Mouse (Mus musculus): ENCODE data around the gene Lmcd1.

Lmcd1 gene

GRCm38 (mm10) chr6:112287671-112288070, 14.1 kb downstream of the Lmcd1 start:
- peak; percentile 69 for DNase-seq (ENCODE audit: low read depth, low spot score)

DNA sequence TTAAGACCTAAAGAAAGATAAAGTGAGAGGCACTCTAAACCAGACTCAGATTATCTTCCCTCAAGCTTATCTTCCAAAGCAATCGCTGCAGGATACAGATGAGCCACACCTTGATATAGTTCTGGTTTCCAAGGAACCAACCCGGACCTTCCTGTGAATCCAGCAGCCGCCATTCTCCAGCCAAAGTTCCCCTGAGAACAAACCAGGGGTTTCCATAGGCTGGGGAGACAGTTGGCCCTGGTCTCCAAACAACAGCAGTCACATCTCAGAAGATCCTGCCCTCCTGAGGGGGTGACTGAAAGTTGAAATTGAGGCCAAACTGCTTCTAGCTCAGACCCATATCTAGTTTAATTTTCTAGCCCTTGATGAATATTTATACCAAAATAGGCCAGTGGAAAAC, 14.7 kb downstream of the Lmcd1 start:
- no peak for DNase-seq (ENCODE audit: low read depth, low spot score)

DNA sequence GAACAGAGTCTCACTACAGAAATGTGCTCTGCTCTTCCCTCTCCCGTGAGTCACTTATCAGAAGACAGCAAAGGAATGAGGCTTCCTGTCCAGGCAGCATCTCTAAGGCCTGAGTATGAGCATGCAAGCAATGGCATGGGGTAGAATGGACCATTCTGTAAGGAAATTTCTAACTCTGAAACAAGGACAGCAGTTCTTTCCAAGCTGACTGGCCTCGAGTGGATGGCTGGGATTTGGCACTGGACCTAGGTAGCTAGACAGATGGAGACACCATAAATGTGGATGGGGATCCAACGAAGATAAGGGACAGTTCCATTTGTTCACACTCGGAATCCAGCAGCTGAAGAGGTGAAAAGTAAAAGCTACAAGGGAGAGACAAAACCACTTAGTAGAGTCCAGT, 17.6 kb downstream of the Lmcd1 start:
- DNase-seq (ENCODE audit: low read depth, low spot score): no peak

- DNase-seq (ENCODE audit: low read depth, low spot score): no peak
Measured at GRCm38 (mm10) chr6:112293320-112293719, 19.8 kb downstream of the Lmcd1 start.

GRCm38 (mm10) chr6:112295269-112295668, 21.7 kb downstream of the Lmcd1 start:
- DNase-seq (ENCODE audit: low read depth, low spot score): no peak

- DNase-seq (ENCODE audit: low read depth, low spot score): no peak
Measured at GRCm38 (mm10) chr6:112300146-112300545, 26.6 kb downstream of the Lmcd1 start.

GRCm38 (mm10) chr6:112300633-112301032, 27.1 kb downstream of the Lmcd1 start:
- DNase-seq (ENCODE audit: low read depth, low spot score): peak; percentile 64

- DNase-seq (ENCODE audit: low read depth, low spot score): peak; percentile 80
Measured at GRCm38 (mm10) chr6:112302248-112302647, 28.7 kb downstream of the Lmcd1 start.

DNA sequence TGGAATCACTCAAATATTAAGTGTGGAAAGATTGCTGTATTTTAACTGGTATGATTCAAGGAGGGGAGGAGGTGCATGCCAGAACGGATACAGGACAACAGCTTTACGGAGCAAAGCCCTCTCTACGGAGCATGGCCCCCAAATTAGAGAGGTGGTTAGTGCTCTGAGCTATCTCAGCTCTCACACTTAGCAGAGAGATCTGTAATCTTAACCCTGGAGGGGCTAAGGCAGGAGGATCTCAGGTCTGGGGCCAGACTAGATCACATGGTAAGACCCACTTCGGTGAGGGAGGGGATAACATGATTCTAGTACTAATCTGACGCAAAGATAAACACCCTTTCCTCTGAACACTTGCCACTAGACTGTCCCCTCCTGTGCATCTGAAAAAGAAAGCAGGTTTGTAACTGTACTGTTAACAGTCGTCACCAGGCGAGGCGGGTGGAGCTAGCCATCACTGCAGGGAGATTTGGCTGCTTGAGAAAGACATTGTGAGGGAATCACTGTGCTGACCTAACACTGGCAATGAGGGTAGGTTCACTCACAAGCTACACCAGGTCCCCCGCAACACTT, 29.3 kb downstream of the Lmcd1 start:
- DNase-seq (ENCODE audit: low read depth, low spot score): no peak

DNA sequence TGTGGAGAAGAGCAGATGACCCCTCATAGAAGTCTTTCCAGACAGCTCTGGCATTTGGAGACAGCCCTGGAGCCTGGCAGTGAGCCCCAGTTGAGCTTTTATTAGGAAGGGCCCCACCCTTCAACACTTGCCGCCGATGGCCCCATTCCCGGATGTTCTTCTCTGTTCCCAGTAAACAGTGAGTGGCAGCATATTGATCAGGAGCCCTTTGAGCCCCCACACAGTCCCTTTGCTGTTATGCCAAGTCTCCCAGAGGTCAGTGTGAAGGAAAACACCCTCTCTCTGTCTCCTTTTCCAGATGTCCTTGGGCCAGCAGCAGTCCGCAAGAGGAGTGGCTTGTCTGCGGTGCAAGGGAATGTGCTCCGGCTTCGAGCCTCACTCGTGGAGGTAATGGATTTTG, 31.2 kb downstream of the Lmcd1 start:
- DNase-seq (ENCODE audit: low read depth, low spot score): no peak

- DNase-seq (ENCODE audit: low read depth, low spot score): no peak
Measured at GRCm38 (mm10) chr6:112309330-112309938, 35.9 kb downstream of the Lmcd1 start.

DNA sequence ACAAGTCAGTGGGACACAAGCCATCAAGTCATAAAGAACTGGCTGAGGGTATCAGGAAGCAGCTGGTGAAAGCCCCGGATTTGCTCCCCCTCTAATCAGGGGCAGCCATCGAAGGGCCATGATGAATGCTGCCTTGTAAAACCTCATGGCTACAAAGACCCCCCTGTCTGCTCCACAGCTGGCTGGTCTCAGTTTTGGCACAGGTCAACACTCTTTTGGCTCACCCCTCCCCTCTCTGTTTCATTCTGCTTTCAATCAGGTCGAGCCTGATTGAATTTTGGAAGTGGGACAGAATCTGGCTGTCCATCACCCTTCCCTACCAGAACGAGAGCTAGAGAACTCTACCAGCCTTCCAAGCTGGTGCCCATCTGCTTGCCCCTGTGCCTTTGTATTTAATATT, 37.8 kb downstream of the Lmcd1 start:
- no peak for DNase-seq (ENCODE audit: low read depth, low spot score)

DNA sequence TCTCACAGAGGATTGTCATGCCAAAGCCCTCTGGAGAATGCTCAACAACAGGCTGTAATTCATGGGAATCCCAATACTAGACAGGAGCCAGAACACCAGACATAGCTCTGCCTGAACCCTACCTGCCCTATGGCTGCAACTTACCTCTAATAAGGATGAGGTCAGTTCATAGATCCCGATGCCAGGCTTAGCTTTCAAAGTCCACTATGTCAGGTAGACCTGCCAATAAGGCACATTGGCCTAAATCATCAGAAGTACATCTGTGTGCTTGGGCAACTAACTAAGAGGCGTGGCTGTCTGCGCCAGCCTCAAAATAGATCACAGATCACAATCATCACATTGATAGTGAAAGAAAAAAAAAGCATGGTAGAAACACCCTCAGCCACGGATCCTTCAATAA, 45.9 kb downstream of the Lmcd1 start:
- no peak for DNase-seq (ENCODE audit: low read depth, low spot score)

DNA sequence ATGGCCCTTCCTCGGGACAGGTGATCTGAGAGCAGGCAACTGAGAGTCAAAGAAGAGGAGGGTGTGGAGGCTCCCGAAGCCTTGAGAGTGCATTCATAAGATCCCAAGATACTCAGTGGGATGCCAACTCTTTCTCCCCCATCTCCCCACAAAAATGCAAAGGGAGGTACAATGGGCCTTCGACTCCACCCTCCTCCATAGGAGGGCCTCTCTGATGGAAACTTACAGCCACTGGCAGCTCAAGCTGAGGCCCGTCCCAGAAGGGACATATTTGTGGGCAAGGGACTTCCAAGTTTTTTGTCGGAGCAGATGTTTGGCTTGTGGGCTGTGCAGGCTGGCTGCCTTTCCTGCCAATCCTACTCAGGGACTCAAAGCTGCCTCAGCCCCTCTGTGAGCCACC, 47.1 kb downstream of the Lmcd1 start:
- DNase-seq (ENCODE audit: low read depth, low spot score): peak; percentile 77

GRCm38 (mm10) chr6:112322916-112323315, 49.4 kb downstream of the Lmcd1 start:
- DNase-seq (ENCODE audit: low read depth, low spot score): no peak

DNA sequence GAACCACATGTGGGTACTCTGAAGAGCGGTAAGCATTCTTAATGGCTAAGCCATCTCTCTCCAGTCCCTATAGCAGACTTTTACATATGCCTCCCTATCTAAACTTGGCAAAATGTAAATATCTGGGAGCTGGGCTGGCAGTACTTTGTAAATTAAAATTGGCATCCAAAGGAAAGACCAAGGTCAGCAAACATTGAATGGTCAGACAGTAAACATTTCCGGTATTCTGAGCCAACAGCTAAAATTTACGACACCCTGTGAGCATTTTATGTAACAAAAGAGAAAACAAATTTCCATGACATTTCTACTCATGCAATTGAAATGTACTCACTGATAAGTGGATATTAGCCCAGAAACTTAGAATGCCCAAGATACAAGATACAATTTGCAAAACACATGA, 51.7 kb downstream of the Lmcd1 start:
- DNase-seq (ENCODE audit: low read depth, low spot score): no peak

DNA sequence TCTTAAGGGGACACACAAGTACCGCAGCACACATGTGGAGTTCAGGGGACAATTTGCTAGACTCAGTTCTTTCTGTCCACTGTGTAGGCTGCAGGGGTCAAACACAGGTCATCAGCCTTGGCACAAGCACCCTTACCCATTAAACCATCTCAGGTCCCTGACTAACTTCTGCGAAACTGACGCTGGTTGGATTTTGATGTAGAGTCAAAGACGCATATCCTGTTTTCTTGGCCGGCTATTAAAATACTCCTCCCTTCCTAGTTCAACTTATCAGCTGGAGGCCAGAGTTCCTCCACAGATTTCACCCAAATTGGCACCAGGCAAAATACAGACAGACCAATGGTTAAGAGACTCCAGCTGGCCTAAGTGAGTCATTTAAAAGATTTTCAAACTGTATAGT, 54.2 kb downstream of the Lmcd1 start:
- no peak for DNase-seq (ENCODE audit: low read depth, low spot score)

DNA sequence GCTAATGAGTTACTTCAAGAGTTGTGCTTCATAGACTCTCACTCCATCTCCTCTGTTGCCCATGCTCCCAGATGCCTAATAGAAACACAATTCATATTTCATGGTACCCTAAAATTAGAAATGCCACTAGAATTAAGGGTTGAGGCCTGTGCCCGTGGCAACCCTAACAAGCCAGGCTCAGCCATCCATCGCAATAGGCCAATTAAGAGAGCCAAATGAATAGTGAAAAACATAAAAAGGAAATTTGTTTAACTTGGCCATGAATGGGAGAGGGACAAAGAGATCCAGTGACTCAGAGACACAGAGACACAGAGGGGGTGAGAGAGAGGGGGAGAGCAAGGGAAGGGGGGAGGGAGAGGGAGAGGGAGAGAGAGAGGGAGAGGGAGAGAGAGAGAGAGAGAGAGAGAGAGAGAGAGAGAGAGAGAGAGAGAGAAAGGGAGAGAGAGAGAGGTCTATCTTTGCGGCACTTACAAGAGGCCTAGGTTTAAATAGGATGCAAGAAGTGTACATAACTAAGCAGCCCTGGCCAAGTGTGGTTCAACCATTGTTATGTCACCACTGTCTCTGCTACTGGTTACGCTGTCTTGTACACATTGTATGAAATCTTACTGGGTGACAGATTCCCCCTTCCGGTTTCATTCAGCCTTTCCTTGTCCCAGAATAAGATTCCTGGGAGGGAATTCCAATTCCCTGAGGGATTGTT, 57.1 kb downstream of the Lmcd1 start:
- peak; percentile 5 for DNase-seq (ENCODE audit: low read depth, low spot score)

- DNase-seq (ENCODE audit: low read depth, low spot score): no peak
Measured at GRCm38 (mm10) chr6:112331223-112331598, 57.7 kb downstream of the Lmcd1 start.

- no peak for DNase-seq (ENCODE audit: low read depth, low spot score)
Measured at GRCm38 (mm10) chr6:112333930-112334329, 60.4 kb downstream of the Lmcd1 start.

DNA sequence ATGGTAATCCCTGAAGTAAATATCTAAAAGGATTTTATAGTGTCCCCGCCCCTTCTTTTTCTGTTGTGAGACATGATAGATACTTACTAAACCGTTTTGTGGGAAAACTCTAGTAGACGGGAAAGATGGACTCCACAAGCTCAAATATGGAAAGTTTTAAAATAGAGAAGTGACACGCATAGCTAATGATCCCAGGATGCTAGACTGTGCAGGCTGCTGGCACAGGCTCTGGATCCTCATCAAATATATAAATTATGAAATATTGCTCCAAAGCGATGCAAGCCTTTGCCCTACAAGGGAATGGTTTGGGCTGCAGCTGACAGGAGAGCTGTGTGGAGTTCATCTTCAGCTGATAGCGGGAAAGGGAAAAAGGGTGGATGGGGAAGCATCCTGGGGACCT, 64.1 kb downstream of the Lmcd1 start:
- no peak for DNase-seq (ENCODE audit: low read depth, low spot score)

DNA sequence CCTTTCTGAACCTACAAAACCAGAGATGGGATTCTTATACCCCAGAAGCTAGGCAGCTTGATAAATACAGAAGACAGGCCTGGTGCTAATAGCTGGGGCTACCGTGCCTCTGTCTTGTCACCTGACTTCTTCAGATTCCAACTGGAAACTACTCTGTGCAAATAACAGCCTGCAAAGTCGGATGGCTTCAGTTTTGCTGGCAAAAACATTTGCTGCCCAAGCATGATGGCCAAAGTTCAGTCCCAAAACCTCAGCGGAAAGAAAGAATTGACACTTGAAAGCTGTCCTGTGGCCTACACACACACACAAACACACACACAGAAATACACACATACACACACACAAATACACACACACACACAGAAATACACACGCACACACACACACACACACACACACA, 65.5 kb downstream of the Lmcd1 start:
- no peak for DNase-seq (ENCODE audit: low read depth, low spot score)

DNA sequence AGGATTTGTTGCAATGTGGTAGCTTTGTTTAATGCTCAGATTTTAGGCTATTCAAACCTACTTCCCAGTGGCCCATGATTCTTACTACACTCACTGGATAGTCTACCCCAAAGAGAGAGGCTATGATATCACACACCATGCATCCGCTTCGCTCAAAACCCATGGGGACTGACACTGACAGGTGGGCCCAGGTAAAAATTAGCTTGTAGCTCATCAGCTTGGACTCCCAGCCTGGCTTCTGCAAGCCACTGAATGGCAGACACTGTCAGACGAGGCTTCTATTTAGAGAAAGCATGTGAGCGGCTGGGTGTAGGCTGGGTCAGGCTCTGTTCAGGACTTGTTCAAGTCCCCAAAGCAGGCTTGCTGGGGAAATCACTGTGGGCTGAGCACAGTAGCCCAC, 76.9 kb downstream of the Lmcd1 start:
- DNase-seq (ENCODE audit: low read depth, low spot score): no peak
